Mouse (Mus musculus) large intestine, adult 2 months (tissue): ENCODE measurements around the gene Ick. TPM values are rescaled to one million over a fixed set of nuclear protein-coding genes. Genes with fewer than 3 reads are reported as not detected.

Experiments
- polyA plus RNA-seq: library from polyadenylated mRNA; depleted of rRNA; stranded (reverse); fragments of >200 nt; gene quantifications from 2 replicates; pipeline ENCODE4 v1.2.3, GENCODE M21; 2012; rRNA removed

The Ick gene
- polyA plus RNA-seq, 1 experiment: 18.0 TPM

Other genes starting within 250 kb of the Ick start
- gene Elovl5, start 191.8 kb upstream of the Ick start, polyA plus RNA-seq: 23.6 and 32.6 TPM in 2 replicates
- not detected in 2 replicates for gene Gcm1, start 57.3 kb upstream of the Ick start, polyA plus RNA-seq
- gene Fbxo9, start 127 bp upstream of the Ick start, polyA plus RNA-seq: 75.3 and 86.7 TPM in 2 replicates
- gene Gsta4, start 73.6 kb downstream of the Ick start, polyA plus RNA-seq: 9.5 and 11.3 TPM in 2 replicates
- 13.2 and 27.3 TPM in 2 replicates for gene Gsta1, start 121.5 kb downstream of the Ick start, polyA plus RNA-seq
- gene Gm3776, start 147.9 kb downstream of the Ick start, polyA plus RNA-seq: 1.1 and 3.2 TPM in 2 replicates
- 0.10 and 0.38 TPM in 2 replicates for gene Gm10639, start 180.7 kb downstream of the Ick start, polyA plus RNA-seq
- not detected in 2 replicates for gene Omt2a, start 205.6 kb downstream of the Ick start, polyA plus RNA-seq
- not detected in 2 replicates for gene Omt2b, start 218.4 kb downstream of the Ick start, polyA plus RNA-seq
- 0.19 TPM in 1 of 2 replicates, not detected in the other for gene Gsta2, start 246.6 kb downstream of the Ick start, polyA plus RNA-seq